Mouse (Mus musculus) testis, adult 2 months (tissue): Measurements from ENCODE around the gene Rspo4.

Experiments used
- CTCF ChIP-seq: fragments of 200-500 bp; IDR thresholded peaks from 2 replicates; pipeline ENCODE4 v1.5.1; 2012; ENCODE audit warnings: low read depth, mild to moderate bottlenecking, inconsistent platforms, low read length, moderate library complexity; ENCODE audit not compliant: control insufficient read depth, insufficient read depth, insufficient replicate concordance
- POLR2A ChIP-seq: fragments of 200-500 bp; IDR thresholded peaks from 2 replicates; pipeline ENCODE4 v1.6.1; 2012; ENCODE audit warnings: low read depth, mild to moderate bottlenecking, inconsistent platforms, low read length, moderate library complexity; ENCODE audit not compliant: control insufficient read depth

GRCm38 (mm10) chr2:151879760-151880159, 37.0 kb downstream of the Rspo4 start:
- TF ChIP-seq POLR2A (no peak), CTCF (no peak)
